Mouse (Mus musculus) spleen, adult 18-20 months (tissue): Measurements from ENCODE around the gene Ccr5.

Experiments used
- DNase-seq, 2 experiments: peaks; one replicate each; pipeline ENCODE4 v3.0.0; 2022; ENCODE audit warnings: mixed read lengths in 2 of 2

Gene Ccr5

DNA sequence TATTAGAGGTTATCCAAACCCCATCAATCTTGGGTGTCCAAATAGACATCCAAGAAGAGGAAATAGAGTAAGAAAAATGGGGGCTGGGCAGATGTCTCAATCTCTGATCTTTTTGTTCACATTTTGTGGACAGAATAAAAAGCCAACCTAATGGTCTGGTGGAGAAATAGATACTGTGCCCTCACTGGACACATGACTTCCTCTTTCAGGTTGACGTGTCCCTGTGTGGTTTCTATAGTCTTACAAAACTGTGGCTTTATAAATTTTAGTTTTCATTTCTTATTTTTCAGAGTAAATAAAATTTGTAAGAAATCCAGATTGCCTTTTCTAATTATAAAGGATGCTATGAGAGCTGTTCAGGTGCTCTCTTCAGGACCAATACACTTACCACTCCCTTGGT is 22.3 kb downstream of the Ccr5 start:
- DNase-seq = no peak

DNA sequence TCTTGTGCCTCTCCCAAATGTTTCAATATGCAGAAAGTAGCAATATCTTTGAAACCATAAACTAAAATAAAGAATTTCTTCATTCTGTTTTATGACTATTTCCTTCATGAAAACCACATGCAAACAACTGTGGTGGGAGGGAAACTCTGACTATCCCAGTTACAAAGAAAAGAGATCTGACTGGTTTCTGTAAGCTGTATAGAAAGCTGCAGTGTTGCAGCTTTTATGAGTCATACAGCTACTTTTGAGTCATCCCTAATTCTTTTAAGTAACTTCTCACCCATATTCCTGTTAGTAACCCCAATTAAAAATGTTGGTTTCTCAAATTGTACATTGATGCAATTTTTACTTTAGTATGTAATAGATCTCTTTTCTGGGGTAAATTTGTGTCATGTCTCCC is 25.0 kb downstream of the Ccr5 start:
- DNase-seq = no peak
